Mouse (Mus musculus) embryo, embryonic 10 days (tissue): ENCODE results near the gene Col4a3.

Experiments
- DNase-seq: peaks from one replicate; pipeline ENCODE4 v3.0.0-alpha.2; 2015; ENCODE audit warnings: low spot score

The Col4a3 gene

GRCm38 (mm10) chr1:82605856-82606255 lies 19.1 kb downstream of the Col4a3 start:
- DNase-seq: no peak

- DNase-seq: no peak
Observed at GRCm38 (mm10) chr1:82608646-82609262, 22.0 kb downstream of the Col4a3 start.

- DNase-seq: no peak
Observed at GRCm38 (mm10) chr1:82612061-82612660, 25.4 kb downstream of the Col4a3 start.

- DNase-seq: no peak
Observed at GRCm38 (mm10) chr1:82618001-82618400, 31.3 kb downstream of the Col4a3 start.

GRCm38 (mm10) chr1:82618592-82618991 lies 31.9 kb downstream of the Col4a3 start:
- no peak for DNase-seq

- DNase-seq: no peak
Observed at GRCm38 (mm10) chr1:82619981-82620380, 33.3 kb downstream of the Col4a3 start.

- no peak for DNase-seq
Observed at GRCm38 (mm10) chr1:82624934-82625333, 38.2 kb downstream of the Col4a3 start.

- DNase-seq: no peak
Observed at GRCm38 (mm10) chr1:82625474-82625873, 38.8 kb downstream of the Col4a3 start.

GRCm38 (mm10) chr1:82627652-82628051 lies 40.9 kb downstream of the Col4a3 start:
- DNase-seq: no peak

- no peak for DNase-seq
Observed at GRCm38 (mm10) chr1:82629495-82629894, 42.8 kb downstream of the Col4a3 start.

GRCm38 (mm10) chr1:82631169-82631792 lies 44.6 kb downstream of the Col4a3 start:
- DNase-seq: no peak

GRCm38 (mm10) chr1:82634545-82635253 lies 48.0 kb downstream of the Col4a3 start:
- DNase-seq: no peak

GRCm38 (mm10) chr1:82635254-82635620 lies 48.5 kb downstream of the Col4a3 start:
- DNase-seq: no peak

GRCm38 (mm10) chr1:82636321-82636720 lies 49.6 kb downstream of the Col4a3 start:
- DNase-seq: no peak

- DNase-seq: no peak
Observed at GRCm38 (mm10) chr1:82637414-82637813, 50.7 kb downstream of the Col4a3 start.

- no peak for DNase-seq
Observed at GRCm38 (mm10) chr1:82638428-82638827, 51.7 kb downstream of the Col4a3 start.

GRCm38 (mm10) chr1:82641316-82641987 lies 54.7 kb downstream of the Col4a3 start:
- peak; percentile 81 for DNase-seq

- DNase-seq: no peak
Observed at GRCm38 (mm10) chr1:82647989-82648388, 61.3 kb downstream of the Col4a3 start.

- no peak for DNase-seq
Observed at GRCm38 (mm10) chr1:82650868-82651267, 64.1 kb downstream of the Col4a3 start.

GRCm38 (mm10) chr1:82654046-82654445 lies 67.3 kb downstream of the Col4a3 start:
- DNase-seq: no peak

- DNase-seq: no peak
Observed at GRCm38 (mm10) chr1:82656452-82656851, 69.7 kb downstream of the Col4a3 start.

GRCm38 (mm10) chr1:82662269-82662668 lies 75.5 kb downstream of the Col4a3 start:
- no peak for DNase-seq
